Mouse (Mus musculus): ENCODE results near the gene Lin7b. TPM values are rescaled to one million over a fixed set of nuclear protein-coding genes. Genes with fewer than 3 reads are reported as not detected.

Lin7b gene
- polyA plus RNA-seq, 1 experiment from 2014 or later: 24.4 TPM

GRCm38 (mm10) chr7:45338161-45338911, 32.0 kb downstream of the Lin7b start:
- 6% methylated on average over 14 of the region's 14 CpGs for WGBS
- Histone ChIP-seq H3K4me2 (peak overlapping the region; percentile 54), H3K9me3 (no peaks in the 10 kb centered on the region), H3K27ac (no peak overlapping the region), H3K4me1 (peaks cover 41% of the 10 kb centered on the region), H3K36me3 (replicated peaks) (no peaks in the 10 kb centered on the region), H3K9ac (no peak overlapping the region), H3K4me3 (no peak overlapping the region), H3K27me3 (replicated peaks) (peaks cover 9% of the 10 kb centered on the region)
- ATAC-seq (replicated peaks): no peak

DNA sequence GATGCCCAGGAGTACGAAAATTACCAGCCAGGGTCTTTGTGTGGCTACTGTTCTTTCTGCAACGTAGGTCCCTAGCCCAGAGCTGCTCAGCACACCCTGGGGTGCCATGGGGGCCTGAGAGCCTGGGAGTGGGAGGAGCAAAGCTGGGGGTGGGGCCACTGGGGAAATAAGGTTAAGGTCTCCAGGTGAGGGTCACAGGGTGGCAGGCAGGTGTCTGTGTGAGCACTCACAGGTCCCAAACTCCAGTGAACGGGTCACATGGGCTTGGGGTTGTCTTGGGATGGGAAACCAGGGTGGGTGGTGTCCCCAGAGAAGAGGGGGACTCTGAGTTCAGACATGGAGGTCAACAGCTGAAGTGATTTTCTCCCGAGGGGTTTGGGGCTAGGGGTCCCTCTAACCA, 32.9 kb downstream of the Lin7b start:
- Histone ChIP-seq H3K27me3 (replicated peaks) (peaks cover 9% of the 10 kb centered on the region), H3K4me2 (no peak overlapping the region), H3K27ac (no peak overlapping the region), H3K4me3 (no peak overlapping the region), H3K4me1 (peaks cover 49% of the 10 kb centered on the region), H3K36me3 (replicated peaks) (no peaks in the 10 kb centered on the region), H3K9me3 (no peaks in the 10 kb centered on the region), H3K9ac (no peak overlapping the region)
- ATAC-seq (replicated peaks): no peak
- WGBS: 7% methylated on average over 4 of the region's 4 CpGs

DNA sequence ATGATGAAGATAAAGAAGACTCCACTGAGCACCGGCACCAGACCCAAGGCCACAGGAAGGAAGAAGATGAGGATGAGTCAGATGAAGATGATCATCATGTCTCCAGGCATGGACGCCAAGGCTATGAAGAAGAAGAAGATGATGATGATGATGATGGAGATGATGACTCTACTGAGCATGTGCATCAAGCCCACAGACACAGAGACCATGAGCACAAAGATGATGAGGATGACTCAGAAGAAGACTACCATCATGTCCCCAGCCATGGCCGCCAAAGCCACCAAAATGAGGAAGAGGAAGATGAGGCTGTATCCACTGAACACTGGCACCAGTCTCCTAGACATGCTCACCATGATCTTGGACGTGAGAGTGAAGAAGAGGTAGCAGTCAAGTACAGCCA, 34.1 kb downstream of the Lin7b start:
- Histone ChIP-seq H3K27me3 (replicated peaks) (peaks cover 6% of the 10 kb centered on the region; the same call in 1 of the 2 replicates), H3K4me1 (peaks cover 54% of the 10 kb centered on the region), H3K4me3 (no peak overlapping the region), H3K9me3 (no peaks in the 10 kb centered on the region), H3K4me2 (no peak overlapping the region), H3K9ac (no peak overlapping the region), H3K27ac (no peak overlapping the region), H3K36me3 (replicated peaks) (no peaks in the 10 kb centered on the region)
- ATAC-seq (replicated peaks): no peak
- WGBS: 96% methylated on average over 4 of the region's 4 CpGs

DNA sequence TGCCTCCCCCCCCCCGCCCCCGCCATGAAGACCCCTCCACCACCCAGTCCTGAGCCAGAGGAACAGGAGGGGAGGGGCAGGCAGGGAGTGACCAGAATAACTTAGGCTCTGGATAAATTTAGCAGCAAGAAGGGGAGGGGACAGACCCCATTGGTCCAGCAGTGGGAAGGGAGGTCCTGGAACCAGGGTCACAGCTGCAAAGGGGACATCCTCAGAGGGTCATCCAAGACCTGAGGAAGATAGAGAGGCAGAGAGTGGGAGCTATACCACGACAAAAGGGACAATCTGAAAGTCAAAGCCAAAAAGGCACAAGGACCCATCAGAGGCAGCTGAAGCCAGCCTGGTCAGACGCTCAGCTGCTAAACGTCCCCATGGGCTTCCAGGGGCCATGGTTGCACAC, 35.3 kb downstream of the Lin7b start, which contains the start of gene Hrc:
Gene Hrc, plus strand, starts transcription at position 235 of the 400 bp plus-strand sequence.
- H3K9ac ChIP-seq: no peak within 1 kb of the TSS
- peak within 1 kb of the TSS; percentile 91; the same call in 1 of the 2 replicates for H3K4me2 ChIP-seq
- WGBS: 41% methylated on average over 5 of the region's 5 CpGs
- no peak within 1 kb of the TSS for H3K27ac ChIP-seq
- H3K27me3 ChIP-seq (replicated peaks): 0 out of 2 replicates have a peak, but pooled peaks cover 4% of the 10 kb centered on the region
- no peak for ATAC-seq (replicated peaks)
- no peaks in the 10 kb centered on the region for H3K36me3 ChIP-seq (replicated peaks)
- H3K4me1 ChIP-seq: peaks cover 41% of the 10 kb centered on the region
- H3K9me3 ChIP-seq: no peaks in the 10 kb centered on the region
- H3K4me3 ChIP-seq: no peak within 1 kb of the TSS

- H3K27me3 ChIP-seq (replicated peaks): 0 out of 2 replicates have a peak, but pooled peaks cover 4% of the 10 kb centered on the region
- H3K9ac ChIP-seq: no peak overlapping the region
- no peak overlapping the region for H3K27ac ChIP-seq
- peaks cover 37% of the 10 kb centered on the region for H3K4me1 ChIP-seq
- 28% methylated on average over 3 of the region's 3 CpGs for WGBS
- H3K36me3 ChIP-seq (replicated peaks): no peaks in the 10 kb centered on the region
- H3K9me3 ChIP-seq: no peaks in the 10 kb centered on the region
- H3K4me2 ChIP-seq: no peak overlapping the region
- H3K4me3 ChIP-seq: no peak overlapping the region
- ATAC-seq (replicated peaks): no peak
Measured at GRCm38 (mm10) chr7:45334605-45335004, 35.8 kb downstream of the Lin7b start.

DNA sequence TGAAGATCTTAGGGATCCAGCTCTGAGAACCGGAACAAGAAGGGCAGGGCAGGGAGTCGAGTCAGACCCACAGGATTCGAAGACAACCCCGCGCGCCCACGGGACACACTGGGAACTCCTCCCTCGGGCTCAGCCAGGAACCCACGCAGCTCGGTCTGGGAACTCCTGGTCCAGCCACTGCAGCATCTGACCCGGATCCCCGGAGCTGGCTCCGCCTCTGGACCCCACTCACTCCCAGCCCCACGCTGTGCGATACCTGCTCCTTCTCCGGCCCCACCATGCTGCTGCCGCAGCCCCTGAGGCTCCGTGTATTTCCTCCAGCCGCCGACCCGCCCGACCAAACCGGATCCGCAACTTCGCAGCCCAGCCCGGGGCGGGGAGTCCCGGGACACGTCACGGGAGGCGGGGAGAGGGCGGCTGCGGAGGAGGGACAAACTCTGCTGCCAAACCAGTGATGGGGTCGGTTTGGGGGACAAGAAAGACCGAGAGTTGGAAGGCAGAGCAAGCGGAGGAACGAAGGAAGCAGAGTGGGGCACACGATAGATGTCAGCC, 36.9 kb downstream of the Lin7b start, which contains the start of gene Trpm4:
Gene Trpm4, minus strand, starts transcription at position 350 of the 552 bp plus-strand sequence.
- H3K27me3 ChIP-seq (replicated peaks): 0 out of 2 replicates have a peak, but pooled peaks cover 4% of the 10 kb centered on the region
- H3K4me1 ChIP-seq: peaks cover 26% of the 10 kb centered on the region
- H3K4me3 ChIP-seq: peak within 1 kb of the TSS; percentile 52
- peak; percentile 70 for ATAC-seq (replicated peaks)
- under 1% methylated on average over 38 of the region's 38 CpGs for whole genome bisulfite sequencing
- peak within 1 kb of the TSS; percentile 53 for H3K9ac ChIP-seq
- no peaks in the 10 kb centered on the region for H3K36me3 ChIP-seq (replicated peaks)
- peak within 1 kb of the TSS; percentile 91 for H3K4me2 ChIP-seq
- peak within 1 kb of the TSS; percentile 51 for H3K27ac ChIP-seq
- no peaks in the 10 kb centered on the region for H3K9me3 ChIP-seq

DNA sequence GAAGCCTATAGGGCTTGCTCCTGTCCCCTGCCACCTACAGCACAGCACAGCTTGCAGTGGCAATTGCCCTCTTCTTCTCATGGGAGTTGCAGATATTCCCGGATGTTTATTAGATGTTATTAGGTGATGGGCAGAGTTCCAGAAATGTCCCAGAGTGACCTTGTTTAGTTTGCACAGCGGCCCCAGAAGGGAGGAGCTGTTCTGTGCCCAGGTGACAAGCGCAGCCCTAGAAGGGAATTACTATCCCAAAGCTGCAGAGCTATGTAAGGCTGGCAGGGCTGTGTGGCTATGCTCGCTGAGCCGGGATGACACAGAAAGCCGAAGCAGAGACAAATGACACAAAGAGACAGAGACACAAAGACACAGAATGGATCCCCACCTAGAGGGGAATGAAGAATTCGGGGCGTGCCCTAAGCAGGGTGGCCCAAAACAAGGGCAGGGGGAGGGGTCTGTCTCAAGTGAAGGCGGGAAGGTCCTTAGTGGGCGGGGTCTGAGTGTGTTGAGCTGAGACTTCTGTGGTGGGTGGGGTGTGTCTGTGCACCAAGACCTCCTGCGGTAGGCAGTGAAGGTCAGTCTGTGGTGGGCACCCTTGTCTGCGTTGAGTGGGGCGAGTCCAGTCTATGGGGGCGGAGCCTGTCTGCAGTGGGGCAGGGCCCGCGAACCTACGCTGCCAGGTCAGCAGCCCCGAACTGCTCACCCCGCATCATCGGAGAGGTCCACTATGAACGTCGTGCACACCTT, 37.5 kb downstream of the Lin7b start:
- H3K36me3 ChIP-seq (replicated peaks): no peaks in the 10 kb centered on the region
- peak overlapping the region; percentile 52 for H3K4me3 ChIP-seq
- peak; percentile 68 for ATAC-seq (replicated peaks)
- H3K27ac ChIP-seq: peak overlapping the region; percentile 51
- peak overlapping the region; percentile 53 for H3K9ac ChIP-seq
- H3K4me2 ChIP-seq: peak overlapping the region; percentile 91
- H3K9me3 ChIP-seq: no peaks in the 10 kb centered on the region
- peaks cover 21% of the 10 kb centered on the region for H3K4me1 ChIP-seq
- H3K27me3 ChIP-seq (replicated peaks): 0 out of 2 replicates have a peak, but pooled peaks cover 4% of the 10 kb centered on the region
- WGBS: 2% methylated on average over 22 of the region's 22 CpGs

DNA sequence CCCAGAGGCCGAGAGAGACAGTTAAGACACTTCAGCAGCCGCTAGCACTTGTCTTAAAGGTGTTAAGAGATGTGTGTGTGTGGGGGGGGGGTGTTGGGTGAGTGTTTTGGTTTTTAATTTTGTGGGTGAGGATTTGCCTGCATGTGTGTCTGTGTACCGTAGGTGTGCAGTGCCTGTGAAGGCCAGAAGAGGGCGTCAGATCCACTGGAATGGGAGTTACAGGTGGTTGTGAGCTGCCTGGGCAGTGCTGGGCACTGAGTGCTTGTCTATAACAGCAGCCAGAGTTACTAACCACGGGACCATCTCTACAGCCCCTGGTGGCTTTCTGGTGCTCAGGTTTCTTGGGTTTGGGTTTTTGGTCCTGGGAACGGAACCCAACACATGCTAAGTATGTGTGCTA, 38.9 kb downstream of the Lin7b start:
- H3K27me3 ChIP-seq (replicated peaks): 0 out of 2 replicates have a peak, but pooled peaks cover 3% of the 10 kb centered on the region
- H3K9ac ChIP-seq: no peak overlapping the region
- WGBS: 86% methylated on average over 6 of the region's 6 CpGs
- H3K4me2 ChIP-seq: no peak overlapping the region
- peaks cover 21% of the 10 kb centered on the region for H3K4me1 ChIP-seq
- no peak overlapping the region for H3K4me3 ChIP-seq
- no peaks in the 10 kb centered on the region for H3K9me3 ChIP-seq
- H3K27ac ChIP-seq: no peak overlapping the region
- no peaks in the 10 kb centered on the region for H3K36me3 ChIP-seq (replicated peaks)
- ATAC-seq (replicated peaks): no peak

GRCm38 (mm10) chr7:45328841-45329475, 41.4 kb downstream of the Lin7b start:
- Histone ChIP-seq H3K9ac (no peak overlapping the region), H3K4me1 (peaks cover 18% of the 10 kb centered on the region), H3K36me3 (replicated peaks) (no peaks in the 10 kb centered on the region), H3K27me3 (replicated peaks) (no peaks in the 10 kb centered on the region), H3K9me3 (no peaks in the 10 kb centered on the region), H3K4me2 (no peak overlapping the region), H3K27ac (no peak overlapping the region), H3K4me3 (no peak overlapping the region)
- WGBS: 87% methylated on average over 13 of the region's 13 CpGs
- ATAC-seq (replicated peaks): no peak

DNA sequence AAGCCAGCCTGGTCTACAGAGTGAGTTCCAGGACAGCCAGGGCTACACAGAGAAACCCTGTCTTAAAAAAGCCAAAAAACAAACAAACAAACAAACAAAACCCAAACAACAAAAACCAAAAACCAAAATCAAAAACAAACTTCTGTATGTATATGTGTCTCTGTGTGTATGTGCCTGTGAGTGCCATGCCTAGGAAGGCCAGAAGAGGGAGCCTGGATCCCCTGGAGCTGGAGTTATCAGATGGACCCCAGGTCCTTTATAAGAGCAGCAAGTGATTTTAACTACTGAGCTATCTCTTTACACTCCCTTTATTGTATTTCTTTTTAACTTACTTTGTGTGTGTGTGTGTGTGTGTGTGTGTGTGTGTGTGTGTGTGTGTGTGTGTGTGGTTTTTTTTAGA, 44.6 kb downstream of the Lin7b start:
- Histone ChIP-seq H3K4me2 (no peak overlapping the region), H3K4me1 (no peaks in the 10 kb centered on the region), H3K27me3 (replicated peaks) (no peaks in the 10 kb centered on the region), H3K4me3 (no peak overlapping the region), H3K27ac (no peak overlapping the region), H3K9me3 (no peaks in the 10 kb centered on the region), H3K9ac (no peak overlapping the region), H3K36me3 (replicated peaks) (no peaks in the 10 kb centered on the region)
- ATAC-seq (replicated peaks): no peak

DNA sequence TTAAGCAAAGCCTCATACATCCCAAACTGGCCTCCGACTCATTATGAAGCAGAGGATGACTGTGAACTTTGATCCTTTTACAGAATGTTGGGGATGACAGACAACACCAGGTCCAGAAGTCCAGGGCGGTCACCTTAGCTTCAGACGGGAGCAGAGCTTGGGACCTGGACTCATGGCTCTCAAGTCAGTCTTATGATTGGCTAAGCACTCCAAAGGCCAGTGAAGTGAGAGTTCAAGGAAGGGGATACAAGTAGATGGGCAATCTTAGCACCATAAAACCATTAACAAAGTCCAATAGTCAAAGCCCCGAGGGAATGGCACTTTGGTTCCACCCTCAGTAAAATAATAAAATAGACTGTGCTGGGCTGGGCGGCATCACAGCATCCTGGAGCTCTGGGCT, 47.3 kb downstream of the Lin7b start:
- Histone ChIP-seq H3K27ac (no peak overlapping the region), H3K4me3 (no peak overlapping the region), H3K27me3 (replicated peaks) (no peaks in the 10 kb centered on the region), H3K9ac (no peak overlapping the region), H3K9me3 (no peaks in the 10 kb centered on the region), H3K4me1 (no peaks in the 10 kb centered on the region), H3K4me2 (no peak overlapping the region), H3K36me3 (replicated peaks) (no peaks in the 10 kb centered on the region)
- no peak for ATAC-seq (replicated peaks)
- 90% methylated on average over 5 of the region's 5 CpGs for WGBS

DNA sequence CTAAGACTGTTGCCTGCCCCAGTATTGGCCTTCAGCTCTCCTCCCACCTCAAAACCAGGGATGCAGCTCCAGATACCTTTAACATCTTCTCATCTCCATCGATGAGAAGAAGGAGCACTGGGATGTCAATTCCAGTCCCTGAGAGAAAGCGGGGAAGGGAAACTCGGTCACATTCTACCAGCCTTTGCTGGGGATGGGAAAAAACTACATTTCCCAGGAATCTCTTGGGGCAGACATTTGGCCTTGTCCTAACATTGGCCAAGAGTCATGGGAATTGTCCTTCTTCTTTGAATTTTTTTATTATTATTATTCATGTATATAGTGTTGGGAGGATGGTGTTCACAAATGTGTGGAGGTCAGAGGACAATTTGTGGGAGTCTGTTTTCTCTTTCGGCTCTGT, 48.1 kb downstream of the Lin7b start:
- no peaks in the 10 kb centered on the region for H3K36me3 ChIP-seq (replicated peaks)
- ATAC-seq (replicated peaks): no peak
- WGBS: 89% methylated on average over 4 of the region's 4 CpGs
- no peak overlapping the region for H3K9ac ChIP-seq
- H3K9me3 ChIP-seq: no peaks in the 10 kb centered on the region
- H3K4me2 ChIP-seq: no peak overlapping the region
- H3K27ac ChIP-seq: no peak overlapping the region
- H3K4me3 ChIP-seq: no peak overlapping the region
- no peaks in the 10 kb centered on the region for H3K4me1 ChIP-seq
- no peaks in the 10 kb centered on the region for H3K27me3 ChIP-seq (replicated peaks)

All from midbrain, embryonic 15.5 days (tissue).